Mouse (Mus musculus) testis, postnatal 14 days (tissue): Measurements from ENCODE around the gene Mxi1.

Experiments used
- DNase-seq: peaks from one replicate; pipeline ENCODE4 v3.0.0; 2021; ENCODE audit warnings: low spot score

Mxi1 gene

DNA sequence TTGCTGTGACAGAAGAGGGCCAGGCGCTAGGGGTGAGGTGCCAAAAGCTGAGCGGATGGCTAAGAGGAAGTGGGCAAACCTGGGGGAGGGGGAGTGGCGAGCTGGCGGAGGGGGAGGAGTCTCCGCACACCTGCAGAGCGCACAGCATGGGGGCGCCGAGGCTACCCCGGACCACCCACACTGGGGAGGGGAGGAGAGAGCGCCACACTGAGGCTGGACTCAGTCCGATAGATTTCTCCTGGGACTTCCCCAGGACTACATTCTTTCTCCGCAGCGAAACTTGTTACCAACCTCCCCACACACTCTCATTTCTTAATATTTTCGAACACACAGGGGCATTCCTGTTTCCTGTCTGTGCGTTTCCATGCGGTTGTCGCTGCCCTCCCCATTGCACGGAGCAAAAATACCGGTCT is 113.0 kb downstream of the Mxi1 start:
- DNase-seq: no peak

DNA sequence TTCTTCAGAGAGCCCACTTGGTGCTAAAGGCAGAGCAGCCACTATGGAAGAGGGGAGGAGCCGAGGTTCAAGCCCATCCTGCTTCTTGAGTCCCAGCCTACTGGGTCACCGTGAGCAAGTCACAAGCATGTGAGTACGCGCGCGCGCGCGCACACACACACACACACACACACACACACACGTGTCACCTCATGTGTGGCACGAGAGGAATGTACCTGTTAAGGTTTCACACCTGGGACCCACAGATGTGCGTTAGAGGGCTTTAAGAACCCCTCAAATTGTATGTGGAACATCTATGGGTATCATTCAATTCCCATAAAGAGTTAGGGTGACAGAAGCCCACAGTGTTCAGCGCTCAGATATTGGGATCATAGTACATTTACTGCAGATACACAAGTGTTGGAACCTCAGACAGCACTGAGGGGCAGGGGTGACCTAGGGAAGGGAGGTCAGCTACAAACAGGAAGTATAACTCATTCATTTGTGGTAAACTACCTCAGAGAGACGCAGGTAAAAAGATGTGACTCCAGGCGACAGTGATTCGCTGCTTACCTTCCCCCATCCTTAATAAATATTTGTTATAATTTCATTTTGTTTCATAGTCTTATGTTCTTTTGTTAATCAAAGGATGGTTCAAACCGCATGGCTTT is 113.6 kb downstream of the Mxi1 start:
- DNase-seq: no peak

DNA sequence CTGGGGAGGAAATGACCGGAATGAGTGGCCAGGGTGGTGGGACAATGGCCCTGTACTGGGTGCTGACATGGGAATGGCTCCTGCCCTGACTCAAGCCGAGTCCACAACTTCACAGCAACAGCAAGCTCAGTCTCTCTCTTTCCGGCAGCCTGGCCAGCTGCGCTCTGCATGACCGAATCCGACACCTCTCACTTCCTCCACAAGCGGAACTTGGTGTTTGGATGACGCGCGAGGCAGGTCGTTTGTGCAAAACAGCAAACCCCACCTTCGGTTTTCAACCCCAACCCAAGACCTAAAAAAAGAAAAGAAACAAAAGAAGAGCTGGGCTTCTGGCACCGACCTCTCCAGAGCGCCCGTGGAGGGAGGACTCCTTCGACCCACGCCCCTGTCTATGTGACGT is 114.3 kb downstream of the Mxi1 start:
- no peak for DNase-seq
